Mouse (Mus musculus): ENCODE data around the gene Slc35c1.

GRCm38 (mm10) chr2:92437875-92438274 lies 22.5 kb downstream of the Slc35c1 start:
- TF ChIP-seq CTCF (IDR thresholded peaks at IDR 0.05; ENCODE audit: extremely low read depth, insufficient read length, insufficient replicate concordance, low read depth, low read length) = peak; percentile 48; the same call in 1 of the 2 replicates
- no peak for TF ChIP-seq POLR2A (IDR thresholded peaks at IDR 0.05; ENCODE audit: low read depth, low read length)
